Mouse (Mus musculus) lung, embryonic 16.5 days (tissue): ENCODE data around the gene E330021D16Rik. TPM values are rescaled to one million over a fixed set of nuclear protein-coding genes. Genes with fewer than 3 reads are reported as not detected.

Experiments
- ATAC-seq: fragments of 200-750 bp; cut with Nextera tagmentation; 2 replicates; pipeline ENCODE4 v1.8.0; 2017; ENCODE audit warnings: low read depth, mild to moderate bottlenecking, moderate library complexity
- H3K27ac ChIP-seq: fragments of 300-500 bp; sonication (generic); 2 replicates; pipeline ENCODE4 v1.5.1; 2014; ENCODE audit warnings: mild to moderate bottlenecking, control low read depth, low read length
- H3K27me3 ChIP-seq: fragments of 300-500 bp; sonication (generic); 2 replicates; pipeline ENCODE4 v1.6.1; 2014; ENCODE audit warnings: low read depth, low read length, mixed read lengths; ENCODE audit not compliant: control insufficient read depth, insufficient read depth
- H3K36me3 ChIP-seq: fragments of 300-500 bp; sonication (generic); 2 replicates; pipeline ENCODE4 v1.6.1; 2014; ENCODE audit warnings: low read length; ENCODE audit not compliant: control insufficient read depth, insufficient read depth
- H3K4me1 ChIP-seq: fragments of 300-500 bp; sonication (generic); replicated peaks from 2 replicates; pipeline ENCODE4 v1.6.1; 2014; ENCODE audit warnings: low read length, mixed read lengths; ENCODE audit not compliant: control insufficient read depth, insufficient read depth
- H3K4me2 ChIP-seq: fragments of 300-500 bp; sonication (generic); 2 replicates; pipeline ENCODE4 v1.6.1; 2014; ENCODE audit warnings: low read depth, low read length, control low read depth
- H3K4me3 ChIP-seq: fragments of 300-500 bp; sonication (generic); 2 replicates; pipeline ENCODE4 v1.5.1; 2014; ENCODE audit warnings: mild to moderate bottlenecking, low read length, control low read depth
- H3K9ac ChIP-seq: fragments of 300-500 bp; sonication (generic); 2 replicates; pipeline ENCODE4 v1.6.1; 2014; ENCODE audit warnings: low read length, control low read depth
- H3K9me3 ChIP-seq: fragments of 300-500 bp; sonication (generic); 2 replicates; pipeline ENCODE4 v1.6.1; 2016; ENCODE audit warnings: low read length; ENCODE audit not compliant: control insufficient read depth
- WGBS: fragments of 180-500 bp; shearing (Covaris S2); extraction: QIAGEN DNeasy Blood & Tissue Kit; methylation state at CpG from one replicate; pipeline ENCODE4 v1.1.7; 2014; 5-methylcytosine and 5-hydroxymethylcytosine counted together
- polyA plus RNA-seq: library from polyadenylated mRNA; unstranded; fragments of >200 nt; fragmentation: Nextera tagmentation; extraction: Ambion mirVana; gene quantifications from 2 replicates; pipeline ENCODE4 v1.2.1, GENCODE M21; 2015

The E330021D16Rik gene
- polyA plus RNA-seq, 1 experiment from 2014 or later, result 0.10 TPM

- no peak overlapping the region for H3K4me3 ChIP-seq
- no peak overlapping the region for H3K4me2 ChIP-seq
- no peaks in the 10 kb centered on the region for H3K27me3 ChIP-seq
- no peak for ATAC-seq
- H3K4me1 ChIP-seq, result no peaks in the 10 kb centered on the region
- H3K9me3 ChIP-seq, result no peaks in the 10 kb centered on the region
- no peaks in the 10 kb centered on the region for H3K36me3 ChIP-seq
- WGBS, result 76% methylated on average over 8 of the region's 8 CpGs
- no peak overlapping the region for H3K27ac ChIP-seq
- H3K9ac ChIP-seq, result no peak overlapping the region
Measured at GRCm38 (mm10) chr6:136363313-136363712, 52.1 kb downstream of the E330021D16Rik start.

GRCm38 (mm10) chr6:136358471-136358870 is 56.9 kb downstream of the E330021D16Rik start:
- WGBS, result 81% methylated on average over 5 of the region's 5 CpGs

GRCm38 (mm10) chr6:136353399-136354184 is 61.8 kb downstream of the E330021D16Rik start:
- H3K36me3 ChIP-seq, result no peaks in the 10 kb centered on the region
- no peak overlapping the region for H3K4me2 ChIP-seq
- H3K9ac ChIP-seq, result no peak overlapping the region
- H3K4me1 ChIP-seq, result no peaks in the 10 kb centered on the region; the same call in 1 of the 2 replicates
- H3K4me3 ChIP-seq, result no peak overlapping the region
- H3K27ac ChIP-seq, result no peak overlapping the region
- 29% methylated on average over 11 of the region's 11 CpGs for whole genome bisulfite sequencing
- H3K27me3 ChIP-seq, result no peaks in the 10 kb centered on the region
- H3K9me3 ChIP-seq, result no peaks in the 10 kb centered on the region
- peak; percentile 34; the same call in 1 of the 2 replicates for ATAC-seq

More at GRCm38 (mm10) chr6:136358471-136358870, 56.9 kb downstream of the E330021D16Rik start:
- Histone ChIP-seq H3K27ac (no peak overlapping the region), H3K27me3 (no peaks in the 10 kb centered on the region), H3K4me1 (no peaks in the 10 kb centered on the region; the same call in 1 of the 2 replicates), H3K36me3 (no peaks in the 10 kb centered on the region), H3K4me3 (no peak overlapping the region), H3K9me3 (no peaks in the 10 kb centered on the region), H3K4me2 (no peak overlapping the region), H3K9ac (no peak overlapping the region)
- no peak for ATAC-seq

Other genes starting within 250 kb of the E330021D16Rik start
- 2.8 TPM in 2 replicates for gene Grin2b, start 242.1 kb downstream of the E330021D16Rik start, polyA plus RNA-seq
- not detected in 2 replicates for gene Gm8994, start 88.0 kb downstream of the E330021D16Rik start, polyA plus RNA-seq
- 41.2 and 43.6 TPM in 2 replicates for gene Atf7ip, start 90.6 kb upstream of the E330021D16Rik start, polyA plus RNA-seq
- 5.8 TPM in 2 replicates for gene Plbd1, start 246.4 kb upstream of the E330021D16Rik start, polyA plus RNA-seq